Mouse (Mus musculus) adrenal gland, adult 18-20 months (tissue): ENCODE data around the gene Eif2b2. TPM values are rescaled to one million over a fixed set of nuclear protein-coding genes. Genes with fewer than 3 reads are reported as not detected.

Experiments used
- DNase-seq, 2 experiments: peaks; one replicate each; pipeline ENCODE4 v3.0.0; 2021 to 2022; ENCODE audit warnings: low spot score in 2 of 2
- long read RNA-seq, 2 experiments: library from polyadenylated mRNA; stranded (forward); transcript quantifications; one replicate each; pipeline ENCODE4 v2.0.0; 2021
- total RNA-seq, 2 experiments: library from RNA; stranded (reverse); gene quantifications; 1 replicate in 1 of 2; 2 replicates in 1 of 2; pipeline ENCODE4 v1.2.3; 2021

Gene Eif2b2
- 10 to 100 TPM; 61.9 to 77.9 TPM for total RNA-seq
- long read RNA-seq, experiment 1, transcript Eif2b2-201 (8 exons, 1,605 nt) = major isoform, 31 of 33 reads
- long read RNA-seq, experiment 1, partial matches to known transcripts = 0 of 33 reads
- long read RNA-seq, experiment 1, other reads (novel, unspliced or antisense) = 2 of 33 reads
- long read RNA-seq, experiment 2, transcript Eif2b2-201 (8 exons, 1,605 nt) = major isoform, 70 of 80 reads
- long read RNA-seq, experiment 2, partial matches to known transcripts = 6 of 80 reads
- long read RNA-seq, experiment 2, other reads (novel, unspliced or antisense) = 4 of 80 reads

- peak; percentile 95 for DNase-seq
These were observed at the start of gene Eif2b2 for GRCm38 (mm10) chr12:85219236-85219904. Gene Eif2b2, plus strand, starts transcription at chr12:85219481.

- DNase-seq = no peak
These were observed 49.4 kb upstream of the Eif2b2 start for GRCm38 (mm10) chr12:85169877-85170276.

GRCm38 (mm10) chr12:85170284-85170947 is 48.9 kb upstream of the Eif2b2 start:
- DNase-seq = no peak

DNA sequence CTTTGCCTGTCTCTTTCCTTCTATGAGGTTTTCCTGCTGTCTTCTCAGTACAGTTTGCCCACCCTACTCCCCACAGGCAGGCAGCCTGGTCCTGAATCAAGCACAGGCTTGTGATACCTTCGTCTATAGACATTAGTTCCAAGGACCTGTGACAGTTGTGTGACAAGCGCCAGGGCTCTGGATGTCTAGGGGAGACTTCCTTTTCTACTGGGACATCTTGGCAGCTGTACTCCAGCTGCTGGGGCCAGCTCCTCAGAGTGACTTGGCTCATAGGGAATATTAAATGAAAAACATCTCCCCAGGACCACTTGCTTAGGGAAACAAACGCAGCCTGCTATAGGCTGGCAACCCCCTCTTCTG is 48.4 kb upstream of the Eif2b2 start:
- DNase-seq = no peak

GRCm38 (mm10) chr12:85174016-85174415 is 45.3 kb upstream of the Eif2b2 start:
- DNase-seq = no peak

GRCm38 (mm10) chr12:85175087-85175675 is 44.1 kb upstream of the Eif2b2 start:
- DNase-seq = no peak

- no peak for DNase-seq
These were observed 43.1 kb upstream of the Eif2b2 start for GRCm38 (mm10) chr12:85175926-85176845.

GRCm38 (mm10) chr12:85176846-85177523 is 42.3 kb upstream of the Eif2b2 start:
- DNase-seq = no peak

DNA sequence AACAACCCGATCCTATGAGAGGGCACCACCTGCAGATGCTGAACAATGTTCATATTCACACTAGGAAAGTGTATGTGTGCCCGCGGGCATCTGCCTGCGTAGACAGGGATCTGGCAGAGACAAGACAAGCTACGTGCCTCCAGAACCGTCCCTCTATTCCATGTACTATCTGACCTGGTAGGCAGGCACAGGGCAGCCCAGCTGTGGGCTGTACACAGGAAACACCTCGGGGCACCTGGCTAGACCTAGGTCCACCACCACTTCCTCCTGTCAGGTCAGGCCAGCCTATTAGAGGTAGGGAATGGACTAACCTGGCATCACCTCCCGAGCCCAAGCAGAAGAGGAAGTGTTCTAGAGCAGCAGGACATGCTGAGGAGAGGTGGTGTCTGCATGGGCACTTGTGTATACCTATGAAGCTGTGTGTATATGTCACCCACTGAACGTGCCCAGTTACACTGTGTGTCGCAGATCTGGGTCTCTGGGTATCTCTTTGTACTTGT is 41.5 kb upstream of the Eif2b2 start, which contains the start of gene Pgf:
Pgf (minus strand) TSS at position 51 of the 500 bp plus-strand sequence.
- DNase-seq = no peak

DNA sequence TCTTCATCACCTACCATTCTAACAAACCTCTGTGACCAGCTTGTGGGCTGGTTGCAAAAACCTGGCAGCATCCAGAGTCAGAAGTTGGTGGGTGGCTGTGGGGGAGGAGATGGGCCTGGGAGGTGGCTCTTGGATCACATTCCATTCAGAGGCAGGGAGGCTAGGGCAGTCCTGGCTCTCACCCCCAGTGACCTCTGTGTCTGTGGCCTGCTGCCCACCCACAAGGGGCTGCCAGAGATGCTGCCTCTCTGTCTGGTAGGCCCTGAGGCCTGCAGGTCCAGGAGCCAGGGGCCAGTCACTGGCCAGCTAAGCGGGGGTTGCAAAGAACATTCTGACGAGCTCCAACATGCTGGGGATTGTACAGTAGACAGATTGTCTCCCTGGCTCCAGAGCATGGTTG is 41.0 kb upstream of the Eif2b2 start:
- no peak for DNase-seq

- no peak for DNase-seq
These were observed 37.6 kb upstream of the Eif2b2 start for GRCm38 (mm10) chr12:85181475-85182344.

- no peak for DNase-seq
These were observed 37.0 kb upstream of the Eif2b2 start for GRCm38 (mm10) chr12:85182345-85182643.

- DNase-seq = no peak
These were observed 36.4 kb upstream of the Eif2b2 start for GRCm38 (mm10) chr12:85182898-85183297.

GRCm38 (mm10) chr12:85184118-85184517 is 35.2 kb upstream of the Eif2b2 start:
- no peak for DNase-seq

- DNase-seq = no peak
These were observed 33.5 kb upstream of the Eif2b2 start for GRCm38 (mm10) chr12:85185810-85186209.

GRCm38 (mm10) chr12:85186361-85186760 is 32.9 kb upstream of the Eif2b2 start:
- no peak for DNase-seq

GRCm38 (mm10) chr12:85190290-85190689 is 29.0 kb upstream of the Eif2b2 start:
- no peak for DNase-seq

DNA sequence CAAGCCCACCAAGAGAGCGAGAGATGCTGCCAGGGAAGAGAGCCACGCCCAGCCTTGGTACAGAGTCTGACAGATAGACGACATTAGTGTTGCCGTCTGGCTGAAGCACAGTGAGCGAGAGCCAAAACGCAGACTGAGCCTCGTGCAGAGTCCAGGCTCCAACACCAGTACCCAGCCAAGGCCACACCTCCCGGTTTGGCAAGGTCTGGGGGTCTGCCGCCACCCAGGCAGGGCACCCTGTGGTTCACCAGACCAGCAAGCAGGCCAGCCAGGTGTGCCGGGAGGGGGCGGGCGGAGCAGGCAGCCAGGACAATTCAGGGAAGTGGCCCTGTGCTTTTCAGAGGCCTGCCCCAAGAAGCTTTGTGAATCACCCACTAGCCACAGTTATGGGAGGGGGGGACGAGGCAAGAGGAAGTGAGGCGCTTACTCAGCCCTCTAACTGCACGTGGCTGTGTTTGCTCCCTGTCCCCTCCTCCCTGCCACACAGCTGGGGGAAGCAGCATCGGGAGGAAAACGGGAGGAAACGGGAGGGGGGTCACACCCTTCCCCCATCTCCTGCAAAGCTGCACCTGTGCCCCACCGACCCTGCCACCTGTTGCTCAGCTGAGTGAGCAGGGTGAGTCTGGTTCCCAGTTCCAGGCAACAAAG is 26.7 kb upstream of the Eif2b2 start:
- DNase-seq = no peak

DNA sequence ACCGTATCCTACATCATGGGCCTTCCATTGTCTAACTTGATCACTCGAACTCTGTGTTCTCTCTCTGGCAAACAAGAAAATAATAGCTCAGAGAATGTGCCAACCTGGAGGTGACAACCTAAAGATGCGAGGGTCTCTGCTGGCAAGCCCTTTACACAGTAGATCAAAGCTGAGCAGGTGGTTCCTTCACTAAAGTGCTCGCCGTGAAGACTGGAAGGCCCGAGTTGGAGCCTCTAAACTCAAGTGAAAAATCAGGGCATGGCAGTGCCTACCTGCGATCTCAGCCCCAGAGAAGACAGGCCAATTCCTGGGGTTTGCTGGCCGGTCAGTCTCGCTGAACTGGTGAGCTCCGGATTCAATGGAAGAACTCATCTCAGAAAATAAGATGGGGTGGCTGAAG is 26.1 kb upstream of the Eif2b2 start:
- DNase-seq = no peak
